Mouse (Mus musculus) testis, postnatal 10 days (tissue): Measurements from ENCODE around the gene Dock9.

Experiments used
- DNase-seq: peaks from one replicate; pipeline ENCODE4 v3.0.0; 2021; ENCODE audit warnings: low spot score

Gene Dock9

DNA sequence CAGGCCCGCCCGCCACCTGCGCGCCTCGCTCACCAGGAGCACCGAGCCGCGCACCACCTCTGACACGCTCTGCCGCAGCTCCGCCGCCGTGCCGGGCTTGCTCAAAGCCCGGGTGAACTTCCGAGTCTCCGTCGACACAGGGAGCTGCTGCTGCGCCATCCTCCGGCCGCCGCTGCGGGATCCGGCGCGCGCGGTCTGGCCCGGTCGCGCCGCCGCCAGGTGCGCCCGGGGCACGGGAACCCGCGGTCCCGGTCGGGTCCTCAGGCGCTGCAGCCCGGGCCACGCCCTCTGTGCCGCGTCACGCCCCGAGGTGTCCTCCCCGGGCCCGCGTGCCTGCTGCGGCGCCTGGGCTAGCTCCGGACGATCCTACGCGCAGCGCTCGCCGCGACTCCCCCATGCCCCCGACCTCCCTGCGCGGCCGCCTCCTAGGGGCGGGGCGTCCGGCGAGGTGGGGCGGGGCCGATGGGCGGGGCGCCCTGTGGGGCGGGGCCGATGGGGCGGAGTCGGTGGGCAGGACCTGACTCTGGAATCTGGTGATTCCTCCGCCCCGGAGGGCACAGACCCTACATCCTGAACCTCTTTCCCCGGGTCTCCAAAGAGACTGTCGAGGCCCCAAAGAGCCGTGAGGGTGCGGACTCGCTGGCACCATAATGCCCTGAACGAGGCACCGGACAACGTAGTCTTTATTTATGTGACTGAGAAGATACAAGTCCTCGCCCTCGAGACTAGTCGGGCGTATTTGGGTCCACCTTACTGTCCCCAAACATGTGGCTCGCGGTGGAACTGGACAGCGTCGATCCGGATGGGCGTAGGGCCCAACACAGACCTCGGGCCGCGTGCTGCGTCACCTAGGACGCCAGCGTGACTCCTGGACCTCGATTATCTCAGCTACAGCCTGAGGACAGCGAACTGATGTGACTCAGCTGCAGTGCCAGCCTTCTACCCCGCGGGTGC lies at the start of gene Dock9:
Dock9 (minus strand) TSS at position 381 of the 954 bp plus-strand sequence.
- DNase-seq: peak; percentile 93

DNA sequence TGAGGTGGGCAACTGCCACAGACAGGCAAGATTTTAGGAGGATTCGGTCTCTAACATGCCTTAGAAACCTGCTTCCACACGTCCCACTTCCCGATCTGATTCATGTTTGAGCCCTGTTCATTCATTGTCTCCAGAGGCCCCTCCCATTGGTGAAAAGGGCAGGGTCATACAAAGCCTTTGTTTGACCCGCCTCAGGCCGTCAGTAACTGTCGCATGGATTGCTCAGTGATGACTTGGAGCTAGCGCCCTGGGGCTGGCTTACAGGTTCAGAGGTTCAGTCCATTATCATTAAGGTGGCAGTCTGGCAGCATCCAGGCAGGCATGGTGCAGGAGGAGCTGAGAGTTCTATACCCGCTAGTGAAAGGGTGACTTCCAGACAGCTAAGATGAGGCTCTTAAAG lies 46.8 kb upstream of the Dock9 start:
- no peak for DNase-seq

DNA sequence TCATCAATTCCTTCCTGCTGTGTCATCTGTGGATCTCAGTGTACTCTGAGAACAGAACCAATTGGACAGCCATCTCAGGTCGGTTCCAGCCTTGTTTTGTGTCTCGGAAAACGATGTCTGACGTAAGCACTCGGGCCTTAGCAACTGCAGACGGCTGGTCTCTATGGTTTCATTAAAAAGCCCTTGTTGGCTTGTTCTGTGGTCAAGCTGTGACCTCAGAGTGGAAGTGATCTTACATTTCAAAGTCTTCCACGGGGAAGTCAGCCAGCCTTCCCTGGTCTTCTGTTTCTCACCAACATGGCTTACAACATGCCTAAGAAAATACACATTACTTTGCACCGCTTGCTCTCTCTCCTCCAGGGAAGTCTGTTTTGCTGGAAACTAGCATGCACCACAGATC lies 42.6 kb upstream of the Dock9 start:
- DNase-seq: no peak

DNA sequence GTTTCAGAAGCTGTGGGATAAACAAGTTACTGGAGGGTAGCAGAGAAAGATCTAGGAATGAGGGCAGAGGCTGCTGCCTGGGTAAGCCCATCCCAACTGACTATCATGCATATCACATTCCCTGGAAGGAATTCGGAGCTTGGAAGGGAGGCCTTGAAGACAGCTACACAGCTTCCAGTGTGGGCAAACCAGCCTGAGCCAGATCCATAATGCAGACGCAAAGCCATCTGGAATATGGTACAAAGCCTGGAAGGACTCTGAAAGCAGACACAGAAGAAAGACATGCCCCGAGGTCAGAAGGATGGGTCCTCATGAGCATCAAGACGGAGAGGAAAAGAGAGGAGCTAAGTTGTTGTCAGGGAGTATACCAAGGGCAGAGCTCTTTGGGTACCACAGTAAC lies 40.5 kb upstream of the Dock9 start:
- no peak for DNase-seq

DNA sequence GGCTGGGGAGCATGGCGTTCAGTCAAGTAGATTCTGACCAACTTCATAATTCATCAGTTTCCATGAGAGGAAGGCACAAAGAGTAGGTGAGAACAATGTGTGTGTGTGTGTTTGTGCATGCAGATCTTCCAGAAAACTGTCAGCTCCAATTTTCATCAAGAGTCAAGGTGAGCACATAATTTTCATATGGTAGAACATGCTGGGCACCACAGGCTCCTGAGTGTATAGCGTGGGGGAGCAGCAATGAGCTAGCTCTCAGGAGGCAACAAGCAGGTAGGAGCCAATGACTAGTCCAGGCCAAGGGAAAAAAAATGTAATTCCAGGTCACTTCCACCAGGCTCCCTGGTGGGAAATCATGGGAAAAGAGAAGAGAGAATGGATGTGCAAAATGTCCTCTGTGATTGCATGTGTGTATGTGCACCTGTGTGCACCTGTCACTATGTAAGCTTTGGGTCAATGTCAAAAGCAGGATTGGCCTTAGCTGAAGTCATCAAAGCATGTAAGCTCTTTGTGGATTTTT lies 35.4 kb upstream of the Dock9 start:
- no peak for DNase-seq

DNA sequence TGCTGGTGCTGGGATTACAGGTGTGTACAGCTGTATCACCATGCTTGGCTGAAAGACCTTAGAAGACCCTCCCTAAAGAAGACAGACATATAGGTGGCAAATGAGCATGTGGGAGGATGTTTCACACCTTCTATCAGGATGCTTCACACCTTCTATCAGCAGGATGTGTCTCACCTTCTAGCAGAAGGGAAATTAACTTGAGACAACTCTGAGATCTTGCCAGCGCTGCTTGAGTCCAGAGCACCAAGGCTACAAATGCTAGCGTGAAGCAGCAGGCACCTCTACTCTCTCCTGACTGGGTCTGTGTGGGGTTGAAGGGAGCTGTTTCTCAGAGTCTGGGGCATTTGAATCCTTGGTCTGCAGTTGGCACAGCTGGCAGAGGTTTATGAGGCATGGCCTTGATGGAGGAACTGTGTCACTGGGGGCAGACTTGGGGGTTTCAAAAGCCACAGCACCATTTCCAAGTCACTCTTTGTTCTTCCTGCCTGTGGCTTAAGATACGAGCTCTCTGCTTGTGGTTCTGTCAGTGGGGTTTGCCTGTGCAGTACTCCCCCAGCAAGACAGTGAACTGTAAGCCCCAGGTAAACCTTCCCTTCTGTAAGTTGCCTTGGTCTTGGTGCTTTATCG lies 32.3 kb upstream of the Dock9 start:
- DNase-seq: no peak

DNA sequence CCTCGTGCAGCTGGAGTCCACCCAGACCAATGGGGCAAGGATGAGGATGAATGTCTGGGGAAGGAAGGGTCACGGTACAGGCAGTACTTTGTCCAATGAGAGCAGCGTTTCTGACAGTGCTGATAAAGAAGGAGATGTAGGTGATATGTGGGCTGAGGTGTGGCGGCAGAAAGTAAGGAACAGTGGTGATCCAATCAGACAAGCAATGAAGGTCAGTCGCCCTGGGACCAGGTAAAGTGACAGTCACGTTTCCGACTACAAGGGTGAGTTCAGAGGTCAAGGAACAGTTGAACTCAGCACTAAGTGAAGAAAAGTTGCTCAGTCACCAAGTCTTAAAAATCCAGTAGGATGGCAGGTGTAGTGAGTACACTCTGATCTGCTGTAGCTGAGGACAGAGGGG lies 29.5 kb upstream of the Dock9 start:
- no peak for DNase-seq

DNA sequence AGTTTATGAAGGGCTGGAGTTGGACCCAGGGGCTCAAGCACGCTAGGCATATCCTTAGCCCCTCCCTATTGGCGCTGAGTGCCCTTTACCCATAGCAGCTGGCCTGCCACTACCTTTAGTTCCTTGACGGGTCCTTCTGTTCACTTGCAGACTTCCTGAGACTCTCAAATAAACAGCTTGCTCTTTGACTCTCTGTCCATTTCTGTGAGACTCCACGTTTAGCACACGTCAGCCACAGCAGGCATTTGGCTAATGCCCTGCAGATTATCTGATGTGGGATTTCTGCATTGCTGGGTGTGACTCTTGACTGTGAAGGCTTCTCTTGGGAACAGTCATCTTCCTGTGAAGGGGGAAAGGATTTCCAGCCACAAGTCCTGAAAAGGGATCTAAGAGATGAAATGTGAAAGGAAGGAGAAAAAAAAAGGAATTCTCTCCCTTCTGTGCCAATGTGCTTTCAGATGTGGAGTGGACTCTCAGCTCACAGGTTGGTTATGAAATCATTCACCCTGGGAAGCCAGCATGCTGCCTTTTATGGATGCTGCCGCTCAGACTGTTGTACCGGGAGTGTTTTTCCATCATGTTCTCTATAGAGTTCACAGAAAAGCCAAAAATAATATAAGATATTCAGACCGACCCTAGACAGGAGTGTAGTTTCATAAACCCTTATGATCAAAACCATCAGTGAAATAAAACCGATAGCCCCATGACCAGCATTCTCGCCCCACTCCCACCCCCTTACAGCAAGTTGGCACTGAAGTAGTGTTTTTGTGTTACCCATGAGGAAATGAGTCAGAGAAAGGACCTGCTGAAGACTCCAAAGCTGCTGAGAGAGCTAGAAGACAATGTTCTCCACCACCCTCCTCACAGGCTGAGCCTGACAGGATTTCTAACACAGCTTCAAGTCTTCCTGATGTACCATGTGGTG lies 28.1 kb upstream of the Dock9 start:
- no peak for DNase-seq

DNA sequence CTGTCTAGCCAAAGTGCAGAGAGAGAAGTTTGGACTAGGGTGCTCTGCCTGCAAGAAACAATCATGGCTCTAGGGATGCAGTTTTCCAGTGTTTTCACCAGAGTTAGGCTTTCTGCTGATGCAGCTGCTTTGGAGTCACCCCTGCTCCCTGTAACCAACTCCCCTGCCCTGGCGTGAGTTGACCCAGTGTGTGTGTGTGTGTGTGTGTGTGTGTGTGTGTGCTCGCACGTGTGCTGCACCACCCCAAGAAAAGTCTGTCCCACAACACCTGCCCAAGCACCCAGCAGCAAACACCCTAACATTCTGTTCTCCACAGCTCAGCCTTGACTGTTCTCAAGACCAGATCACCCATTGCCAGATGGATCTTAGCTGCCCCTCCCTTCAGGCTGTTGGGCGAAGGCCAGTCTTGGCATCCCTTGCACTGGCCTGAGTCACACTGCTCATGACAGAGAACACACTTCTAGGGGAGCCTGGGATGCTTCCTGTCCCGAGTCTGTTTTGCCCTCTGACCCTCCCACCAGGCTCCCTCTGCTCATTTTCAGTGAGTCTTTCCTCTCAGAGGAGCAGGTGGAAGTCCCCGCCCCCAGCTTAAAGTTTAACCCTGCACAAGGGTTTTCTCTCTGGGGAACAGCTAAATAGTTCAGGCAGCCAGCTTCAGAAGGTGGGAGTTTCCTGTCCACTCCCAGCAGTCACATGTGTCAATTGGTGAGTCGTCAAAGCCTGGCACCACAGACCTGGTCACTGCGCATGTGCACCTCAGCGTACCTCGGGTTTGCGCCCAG lies 26.9 kb upstream of the Dock9 start:
- peak; percentile 69 for DNase-seq

DNA sequence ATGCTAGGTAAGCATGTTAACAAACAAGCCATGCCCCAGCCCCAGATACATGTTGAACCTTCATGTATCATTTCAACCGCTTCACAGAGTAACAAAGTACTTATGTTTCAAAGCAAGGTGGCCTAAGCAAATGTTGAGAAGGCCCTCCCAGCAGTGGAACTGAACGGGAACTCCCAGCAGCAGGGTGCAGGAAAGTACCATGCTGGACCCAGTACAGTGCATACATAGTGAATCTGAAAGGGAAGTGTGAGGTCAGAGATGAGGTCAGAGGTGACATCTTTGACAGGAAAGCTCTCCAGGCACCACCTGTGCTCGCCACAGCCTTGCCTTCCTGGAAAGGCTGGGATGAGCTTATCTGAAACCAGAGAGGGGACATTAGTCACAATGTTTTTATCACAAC lies 25.4 kb upstream of the Dock9 start:
- DNase-seq: no peak

DNA sequence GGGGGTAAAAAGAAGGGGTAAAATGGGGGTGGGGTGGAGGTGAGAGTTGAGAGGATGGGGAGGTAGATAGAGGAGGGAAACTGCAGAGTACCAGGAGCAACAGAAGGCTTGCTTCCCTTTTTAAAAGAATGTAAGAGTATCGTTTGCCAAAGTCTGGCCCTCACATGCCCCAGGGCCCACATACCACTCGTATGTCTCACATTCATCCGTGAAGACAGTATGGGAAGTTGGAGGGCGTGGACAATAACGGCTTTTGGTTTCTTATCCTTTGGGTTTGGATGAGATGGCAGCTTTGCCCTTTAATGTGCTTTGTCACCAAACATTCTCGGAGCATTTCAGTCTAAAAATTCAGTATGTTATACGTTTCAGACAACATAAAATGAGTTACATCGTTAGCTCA lies 24.9 kb upstream of the Dock9 start:
- DNase-seq: no peak

DNA sequence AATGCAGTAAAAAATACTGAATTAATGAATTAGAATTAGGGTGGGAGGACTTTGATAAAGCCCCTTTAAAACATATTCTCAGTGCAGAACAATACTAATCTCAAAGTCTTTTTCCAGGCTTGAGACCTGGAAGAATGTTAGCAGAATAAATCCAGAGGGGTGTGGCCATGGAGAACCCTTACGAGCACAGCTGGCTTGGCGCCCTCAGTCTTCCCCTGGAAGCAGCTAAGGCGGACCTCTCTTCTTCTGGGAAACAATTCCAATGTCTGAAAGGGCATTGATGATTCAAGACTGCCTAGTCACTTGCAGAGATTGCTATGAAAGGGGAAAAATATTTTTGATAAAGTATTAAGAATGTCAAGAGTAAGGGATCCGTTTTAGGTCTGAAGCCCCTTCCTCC lies 9.2 kb upstream of the Dock9 start:
- no peak for DNase-seq

DNA sequence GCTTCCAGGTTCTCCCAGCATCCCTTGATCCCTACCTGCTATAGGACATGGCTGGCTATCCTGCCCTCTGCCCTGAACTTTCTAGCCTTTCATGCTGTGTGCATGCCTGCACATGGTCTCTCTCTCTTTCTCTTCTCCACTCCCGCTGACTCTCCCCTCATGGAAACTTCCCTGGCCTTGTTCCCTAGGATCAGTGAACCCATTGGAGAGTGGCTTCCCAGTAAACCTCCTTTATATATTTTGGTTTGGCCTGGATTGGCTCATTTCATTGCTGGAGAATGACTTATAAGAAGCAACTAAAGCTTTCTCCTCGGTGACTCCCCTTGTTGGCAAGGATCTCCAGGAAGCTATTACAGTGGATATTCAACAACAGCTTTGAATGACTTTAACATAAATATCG lies 8.7 kb upstream of the Dock9 start:
- no peak for DNase-seq

DNA sequence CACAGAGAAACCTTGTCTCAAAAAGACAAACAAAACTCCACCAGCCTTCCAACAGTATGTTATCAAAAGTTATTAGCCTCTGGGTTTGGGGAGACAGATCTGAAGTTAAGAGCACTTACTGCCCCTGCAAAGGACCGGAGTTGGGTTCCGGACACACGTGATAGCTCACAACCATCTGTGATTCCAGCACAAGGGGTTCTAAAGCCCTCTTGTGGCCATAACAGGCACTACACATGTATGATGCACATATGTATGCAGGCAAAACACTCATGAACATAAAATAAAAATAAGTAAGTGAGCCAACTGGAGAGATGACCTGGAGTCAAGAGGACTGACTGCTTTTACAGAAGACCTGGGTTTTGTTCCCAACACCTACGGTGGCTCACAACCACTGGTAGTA lies 6.8 kb upstream of the Dock9 start:
- DNase-seq: no peak

DNA sequence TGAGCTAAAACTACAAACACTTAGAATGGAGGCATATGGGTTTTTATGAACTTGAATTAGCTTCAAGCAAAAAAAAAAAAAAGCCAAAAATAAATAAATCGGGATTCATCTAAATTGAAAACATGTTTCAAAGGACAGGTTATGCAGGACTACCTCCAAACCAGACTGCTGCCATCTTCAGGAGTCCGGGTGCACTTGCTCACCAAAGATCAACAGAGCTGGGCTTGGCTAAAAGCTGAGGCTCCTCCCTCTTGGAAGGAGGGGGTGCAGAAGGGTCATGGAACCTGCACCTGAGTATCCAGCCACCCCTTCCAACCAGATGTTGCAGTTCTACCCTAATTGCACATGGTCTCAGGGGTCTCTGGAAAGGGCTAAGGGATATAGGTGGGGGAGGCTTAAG lies 3.3 kb upstream of the Dock9 start:
- no peak for DNase-seq

DNA sequence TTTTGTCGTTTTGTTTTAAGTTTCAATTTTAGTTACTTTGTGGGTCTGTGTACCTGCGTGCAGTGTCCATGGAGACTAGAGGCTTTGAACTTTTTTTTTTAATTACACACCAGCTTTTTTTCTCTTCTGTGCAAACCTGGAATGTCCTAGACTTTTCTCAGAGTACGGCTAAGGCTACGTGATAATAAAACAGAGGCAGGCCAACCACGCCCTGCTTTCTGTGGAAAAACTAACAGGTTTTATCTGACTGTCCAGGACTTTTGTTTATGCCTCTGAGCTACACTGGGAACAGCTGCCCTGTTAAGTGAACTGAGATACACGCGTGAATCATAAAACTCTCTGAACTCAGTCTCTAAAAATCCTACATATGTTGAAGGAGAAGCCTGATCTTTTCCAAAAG lies 1.5 kb upstream of the Dock9 start:
- DNase-seq: no peak

DNA sequence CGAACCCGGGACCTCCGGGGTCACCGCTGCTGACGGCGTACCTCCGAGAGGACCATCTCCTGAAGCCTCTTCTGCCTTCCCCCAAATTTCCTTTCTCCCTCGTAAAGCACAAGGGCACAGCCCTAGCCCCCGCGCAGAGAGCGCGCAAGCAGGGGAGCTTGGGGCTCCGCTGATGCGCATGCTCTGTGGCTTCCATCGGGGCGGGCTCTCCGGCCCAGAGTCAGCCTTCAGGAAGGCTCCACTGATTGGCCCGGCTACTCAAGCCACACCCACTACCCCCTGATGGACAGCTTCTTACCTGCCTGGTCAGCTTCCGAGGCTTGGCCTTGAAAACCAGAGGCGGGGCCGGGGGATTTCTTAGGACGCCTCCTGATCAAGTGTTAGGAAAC lies 768 bp upstream of the Dock9 start:
- DNase-seq: peak; percentile 91

DNA sequence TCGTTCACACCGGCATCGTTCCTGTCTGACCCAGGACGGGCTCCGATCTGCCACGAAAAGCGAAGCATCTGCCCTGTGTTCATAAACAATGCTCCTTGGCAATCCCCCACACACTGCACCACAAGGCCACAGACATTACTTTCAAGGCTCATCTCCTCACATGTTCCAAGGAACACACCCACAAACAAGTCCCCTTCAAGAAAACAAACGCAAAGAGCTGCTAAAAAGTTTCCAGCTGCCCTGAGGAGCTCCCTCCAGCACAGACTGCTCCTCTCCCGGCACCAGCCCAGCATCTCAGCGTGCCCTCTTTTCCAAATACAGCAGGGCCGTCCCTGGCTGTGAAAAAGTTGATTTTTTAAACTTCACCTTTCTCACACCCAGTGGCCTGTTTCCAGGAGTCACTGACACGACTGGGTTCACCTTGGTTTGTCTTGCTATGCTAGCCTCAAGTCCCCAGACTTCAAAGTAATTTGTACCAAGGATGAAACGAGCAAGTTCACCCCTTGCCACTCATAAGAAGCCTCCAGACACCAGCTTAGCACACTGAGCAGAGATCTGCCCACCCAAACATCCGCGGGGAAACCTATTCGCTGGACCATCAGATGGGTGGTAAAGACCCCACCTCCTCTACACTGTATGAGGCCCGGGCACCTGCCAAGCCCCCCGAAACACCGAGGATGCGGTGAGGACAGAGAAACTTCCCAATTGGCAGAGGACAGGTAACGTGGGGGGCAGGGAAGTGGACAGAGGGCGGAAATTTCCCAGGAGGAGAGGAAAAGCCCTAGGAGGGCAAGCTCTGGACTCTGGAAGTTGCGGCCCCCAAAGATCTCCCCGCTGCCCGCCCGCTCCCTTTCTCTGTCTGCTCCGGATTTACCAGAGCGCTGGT lies 823 bp downstream of the Dock9 start:
- DNase-seq: peak; percentile 52

DNA sequence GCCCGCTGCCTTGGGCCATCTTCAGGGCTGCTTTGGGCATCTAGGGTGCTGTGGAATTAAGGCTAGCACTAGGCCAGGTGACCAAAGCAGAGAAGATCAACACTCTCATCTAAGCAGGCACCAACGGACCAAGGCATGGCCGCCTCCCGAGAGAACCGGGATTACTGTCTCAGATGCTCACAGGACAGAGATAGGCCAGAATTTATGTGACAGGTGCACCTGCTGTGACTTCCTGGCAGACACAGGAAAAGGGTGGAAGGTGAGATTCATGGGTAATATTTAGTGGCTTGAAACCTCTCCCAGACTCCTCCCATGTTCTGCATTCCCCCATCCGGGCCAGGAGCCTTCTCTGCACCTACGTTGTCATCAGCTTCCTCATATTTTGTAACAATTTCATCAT lies 2.1 kb downstream of the Dock9 start:
- no peak for DNase-seq

DNA sequence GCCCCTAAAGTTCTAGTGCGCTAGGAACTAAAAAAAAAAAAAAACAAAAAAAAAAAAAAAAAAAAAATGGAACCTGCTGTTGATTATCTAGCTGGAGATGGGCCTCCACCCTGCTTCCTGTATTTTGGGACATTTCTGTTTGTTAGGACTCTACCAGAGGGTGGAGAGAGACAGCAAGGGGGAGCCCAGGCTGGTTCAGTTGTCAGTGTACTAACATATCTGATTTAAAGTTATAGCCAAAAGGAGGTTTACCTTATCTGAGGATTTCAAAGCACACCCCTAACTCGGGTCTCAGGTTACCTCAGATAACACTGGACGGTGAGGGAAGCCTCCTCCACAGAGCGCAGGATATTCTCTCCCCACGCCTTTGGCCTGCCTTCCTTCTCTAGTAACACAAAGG lies 4.0 kb downstream of the Dock9 start:
- DNase-seq: no peak

DNA sequence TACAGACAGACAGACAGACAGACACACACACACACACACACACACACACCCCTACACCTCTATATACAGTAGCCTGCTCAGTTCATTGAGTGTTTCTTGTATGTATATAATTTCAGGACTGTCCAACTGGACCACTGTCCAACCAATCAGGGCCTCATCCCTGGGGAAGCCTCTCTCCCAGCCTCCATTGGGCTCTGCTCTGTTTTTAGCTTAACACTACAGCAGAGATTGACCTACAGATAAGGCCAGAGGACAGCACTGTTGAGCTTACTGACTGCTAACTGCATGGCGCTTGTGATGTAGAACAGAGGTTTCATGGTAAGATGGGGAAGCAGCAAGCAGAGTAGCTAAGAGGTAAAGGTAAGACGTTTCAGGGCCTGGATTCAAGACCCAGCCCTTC lies 5.7 kb downstream of the Dock9 start:
- no peak for DNase-seq
